Mouse (Mus musculus): Measurements from ENCODE around the gene Tpcn1. TPM values are rescaled to one million over a fixed set of nuclear protein-coding genes. Genes with fewer than 3 reads are reported as not detected.
A peak's percentile ranks its signal among the peaks of the same experiment; 100 is the strongest.

Tpcn1 gene
- polyA plus RNA-seq, 1 experiment from 2014 or later = 31.5 TPM

DNA sequence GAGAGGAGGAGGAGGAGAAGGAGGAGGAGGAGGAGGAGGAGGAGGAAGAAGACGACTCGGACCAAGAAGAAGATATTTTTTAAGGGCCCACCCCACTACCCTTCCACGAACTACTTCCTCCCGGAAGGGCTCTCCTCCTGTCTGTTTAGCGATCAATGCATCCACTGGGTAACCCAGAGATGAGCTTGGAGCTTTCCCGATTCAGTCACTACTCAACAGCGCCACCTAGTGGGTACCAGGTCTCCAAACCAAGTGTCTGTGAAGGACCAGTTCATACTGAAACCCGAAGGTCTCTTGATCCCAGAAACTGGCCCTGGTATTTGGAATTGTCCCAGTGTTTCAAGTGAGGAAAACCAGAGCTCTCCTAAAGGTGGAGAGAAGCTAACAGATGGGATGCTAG, 17.2 kb upstream of the Tpcn1 start:
- H3K27ac ChIP-seq (ENCODE audit: low read depth, low read length) = no peak overlapping the region
- no peak overlapping the region for H3K9ac ChIP-seq (ENCODE audit: low read depth, low read length)
- no peaks in the 10 kb centered on the region for H3K4me1 ChIP-seq (replicated peaks; ENCODE audit: control insufficient read depth, insufficient read depth, low read length)
- peak; percentile 95 for TF ChIP-seq CTCF (IDR thresholded peaks at IDR 0.05; ENCODE audit: low read depth)
- H3K4me2 ChIP-seq (replicated peaks; ENCODE audit: low read depth) = peak overlapping the region; percentile 62
- H3K9me3 ChIP-seq (ENCODE audit: control insufficient read depth) = no peaks in the 10 kb centered on the region
- ATAC-seq = peak; percentile 60
- no peaks in the 10 kb centered on the region for H3K27me3 ChIP-seq (replicated peaks; ENCODE audit: control insufficient read depth, insufficient read depth, low read length)
- WGBS = under 1% methylated on average over 8 of the region's 8 CpGs
- H3K4me3 ChIP-seq (ENCODE audit: low read depth, low read length) = peak overlapping the region; percentile 27
- peaks cover 9% of the 10 kb centered on the region; the same call in 1 of the 2 replicates for H3K36me3 ChIP-seq (ENCODE audit: control insufficient read depth, insufficient read depth)

DNA sequence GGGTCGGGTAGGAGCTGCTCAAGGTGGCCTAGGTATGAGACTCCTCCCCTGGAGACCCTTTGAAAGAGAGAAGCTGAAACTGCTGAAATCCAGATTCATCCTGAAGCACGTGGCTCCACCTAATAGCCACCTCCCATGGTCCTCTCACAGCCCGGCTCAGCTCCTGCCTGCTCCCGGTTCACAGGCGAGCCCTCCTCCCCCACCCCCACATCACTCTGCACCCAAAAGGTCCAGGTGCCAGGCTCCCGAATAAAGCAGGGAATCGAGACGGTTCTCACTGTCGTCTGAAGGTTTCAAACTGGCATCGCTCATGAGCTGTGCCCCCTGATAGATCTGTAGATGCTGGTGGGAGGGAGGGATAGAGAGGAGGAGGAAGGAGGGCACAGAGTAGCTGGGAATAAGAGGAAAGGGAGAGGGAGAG, 16.8 kb upstream of the Tpcn1 start:
- no peak for ATAC-seq
- H3K9ac ChIP-seq (ENCODE audit: low read depth, low read length) = peak overlapping the region; percentile 11; the same call in 1 of the 2 replicates
- WGBS = 5% methylated on average over 10 of the region's 10 CpGs

DNA sequence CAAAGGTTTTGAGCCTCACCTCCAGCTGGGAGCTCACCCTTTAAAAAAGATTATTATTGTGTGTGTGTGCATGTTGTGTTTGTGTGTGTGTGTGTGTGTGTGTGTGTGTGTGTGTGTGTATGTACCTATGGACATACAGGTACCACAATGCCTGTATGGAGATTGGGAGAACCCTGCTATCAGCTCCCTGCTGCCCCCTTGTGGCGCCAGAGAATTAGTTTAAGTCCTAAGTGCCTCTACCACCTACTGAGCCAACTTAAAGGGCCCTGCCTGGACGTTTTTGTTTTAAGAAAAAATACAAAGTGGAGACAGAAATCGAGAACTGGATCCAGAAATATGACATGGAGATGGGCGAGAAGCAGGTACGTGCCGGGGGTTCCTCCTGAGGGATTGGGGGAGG, 16.4 kb upstream of the Tpcn1 start:
- peaks cover 9% of the 10 kb centered on the region; the same call in 1 of the 2 replicates for H3K36me3 ChIP-seq (ENCODE audit: control insufficient read depth, insufficient read depth)
- H3K9ac ChIP-seq (ENCODE audit: low read depth, low read length) = peak overlapping the region; percentile 11; the same call in 1 of the 2 replicates
- H3K4me2 ChIP-seq (replicated peaks; ENCODE audit: low read depth) = peak overlapping the region; percentile 62
- H3K4me1 ChIP-seq (replicated peaks; ENCODE audit: control insufficient read depth, insufficient read depth, low read length) = no peaks in the 10 kb centered on the region
- ATAC-seq = peak; percentile 38; the same call in 1 of the 2 replicates
- WGBS = 4% methylated on average over 6 of the region's 6 CpGs
- TF ChIP-seq CTCF (IDR thresholded peaks at IDR 0.05; ENCODE audit: low read depth) = peak; percentile 92
- H3K27me3 ChIP-seq (replicated peaks; ENCODE audit: control insufficient read depth, insufficient read depth, low read length) = no peaks in the 10 kb centered on the region
- H3K4me3 ChIP-seq (ENCODE audit: low read depth, low read length) = peak overlapping the region; percentile 27
- no peaks in the 10 kb centered on the region for H3K9me3 ChIP-seq (ENCODE audit: control insufficient read depth)
- no peak overlapping the region for H3K27ac ChIP-seq (ENCODE audit: low read depth, low read length)

More for the DNA sequence above, 16.8 kb upstream of the Tpcn1 start:
- Histone ChIP-seq H3K9me3 (ENCODE audit: control insufficient read depth) (no peaks in the 10 kb centered on the region), H3K4me3 (ENCODE audit: low read depth, low read length) (peak overlapping the region; percentile 27), H3K27me3 (replicated peaks; ENCODE audit: control insufficient read depth, insufficient read depth, low read length) (no peaks in the 10 kb centered on the region), H3K27ac (ENCODE audit: low read depth, low read length) (no peak overlapping the region), H3K36me3 (ENCODE audit: control insufficient read depth, insufficient read depth) (peaks cover 9% of the 10 kb centered on the region; the same call in 1 of the 2 replicates), H3K4me1 (replicated peaks; ENCODE audit: control insufficient read depth, insufficient read depth, low read length) (no peaks in the 10 kb centered on the region), H3K4me2 (replicated peaks; ENCODE audit: low read depth) (peak overlapping the region; percentile 62)
- no peak for TF ChIP-seq CTCF (IDR thresholded peaks at IDR 0.05; ENCODE audit: low read depth)

DNA sequence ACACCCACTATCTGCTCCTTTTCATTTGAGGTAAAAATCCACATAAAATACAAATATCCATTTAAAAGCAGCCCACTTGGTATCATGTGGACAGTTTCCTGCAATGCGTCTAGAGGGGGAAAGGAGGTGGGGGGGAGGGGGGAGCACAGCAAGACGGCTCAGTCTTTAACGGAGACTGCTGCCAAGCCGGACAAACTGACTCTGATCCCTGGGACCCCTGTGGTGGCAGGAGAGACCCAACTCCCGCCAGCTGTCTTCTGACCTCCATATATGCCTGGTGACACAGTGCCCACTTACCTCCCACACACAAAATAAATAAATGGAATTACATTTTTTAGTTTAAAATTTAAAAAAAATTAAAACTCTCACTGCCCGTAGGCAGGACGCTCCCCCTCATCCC, 15.0 kb upstream of the Tpcn1 start:
- H3K36me3 ChIP-seq (ENCODE audit: control insufficient read depth, insufficient read depth) = peaks cover 4% of the 10 kb centered on the region; the same call in 1 of the 2 replicates
- H3K27ac ChIP-seq (ENCODE audit: low read depth, low read length) = no peak overlapping the region
- TF ChIP-seq CTCF (IDR thresholded peaks at IDR 0.05; ENCODE audit: low read depth) = no peak
- ATAC-seq = no peak
- H3K9me3 ChIP-seq (ENCODE audit: control insufficient read depth) = no peaks in the 10 kb centered on the region
- H3K27me3 ChIP-seq (replicated peaks; ENCODE audit: control insufficient read depth, insufficient read depth, low read length) = no peaks in the 10 kb centered on the region
- no peak overlapping the region for H3K4me2 ChIP-seq (replicated peaks; ENCODE audit: low read depth)
- no peak overlapping the region for H3K4me3 ChIP-seq (ENCODE audit: low read depth, low read length)
- H3K9ac ChIP-seq (ENCODE audit: low read depth, low read length) = no peak overlapping the region
- WGBS = 89% methylated on average over 7 of the region's 7 CpGs
- no peaks in the 10 kb centered on the region for H3K4me1 ChIP-seq (replicated peaks; ENCODE audit: control insufficient read depth, insufficient read depth, low read length)

DNA sequence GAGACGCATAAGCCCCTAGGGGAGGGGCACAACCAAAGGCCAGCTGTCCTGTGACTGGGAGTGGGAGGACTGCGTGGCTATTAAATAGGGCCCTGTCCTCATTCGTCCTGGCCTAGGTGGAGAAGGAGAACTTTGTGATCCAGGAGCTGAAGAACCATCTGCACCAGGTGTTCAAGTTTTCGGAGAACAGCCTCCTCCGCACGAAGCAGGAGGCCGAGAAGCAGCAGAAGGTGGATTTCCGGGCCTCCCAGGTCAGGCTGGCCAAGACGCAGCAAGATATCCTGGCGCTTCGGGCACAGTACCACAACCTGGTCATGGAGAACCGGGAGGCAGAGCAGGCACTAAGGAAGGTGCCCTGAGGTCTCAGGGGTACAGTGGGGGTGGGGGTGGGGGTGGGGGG, 13.7 kb upstream of the Tpcn1 start:
- no peak for ATAC-seq
- Histone ChIP-seq H3K4me2 (replicated peaks; ENCODE audit: low read depth) (no peak overlapping the region), H3K4me1 (replicated peaks; ENCODE audit: control insufficient read depth, insufficient read depth, low read length) (no peaks in the 10 kb centered on the region), H3K9ac (ENCODE audit: low read depth, low read length) (no peak overlapping the region), H3K27ac (ENCODE audit: low read depth, low read length) (no peak overlapping the region), H3K27me3 (replicated peaks; ENCODE audit: control insufficient read depth, insufficient read depth, low read length) (no peaks in the 10 kb centered on the region), H3K36me3 (ENCODE audit: control insufficient read depth, insufficient read depth) (no peaks in the 10 kb centered on the region), H3K9me3 (ENCODE audit: control insufficient read depth) (no peaks in the 10 kb centered on the region), H3K4me3 (ENCODE audit: low read depth, low read length) (no peak overlapping the region)
- no peak for TF ChIP-seq CTCF (IDR thresholded peaks at IDR 0.05; ENCODE audit: low read depth)
- 93% methylated on average over 12 of the region's 12 CpGs for WGBS

DNA sequence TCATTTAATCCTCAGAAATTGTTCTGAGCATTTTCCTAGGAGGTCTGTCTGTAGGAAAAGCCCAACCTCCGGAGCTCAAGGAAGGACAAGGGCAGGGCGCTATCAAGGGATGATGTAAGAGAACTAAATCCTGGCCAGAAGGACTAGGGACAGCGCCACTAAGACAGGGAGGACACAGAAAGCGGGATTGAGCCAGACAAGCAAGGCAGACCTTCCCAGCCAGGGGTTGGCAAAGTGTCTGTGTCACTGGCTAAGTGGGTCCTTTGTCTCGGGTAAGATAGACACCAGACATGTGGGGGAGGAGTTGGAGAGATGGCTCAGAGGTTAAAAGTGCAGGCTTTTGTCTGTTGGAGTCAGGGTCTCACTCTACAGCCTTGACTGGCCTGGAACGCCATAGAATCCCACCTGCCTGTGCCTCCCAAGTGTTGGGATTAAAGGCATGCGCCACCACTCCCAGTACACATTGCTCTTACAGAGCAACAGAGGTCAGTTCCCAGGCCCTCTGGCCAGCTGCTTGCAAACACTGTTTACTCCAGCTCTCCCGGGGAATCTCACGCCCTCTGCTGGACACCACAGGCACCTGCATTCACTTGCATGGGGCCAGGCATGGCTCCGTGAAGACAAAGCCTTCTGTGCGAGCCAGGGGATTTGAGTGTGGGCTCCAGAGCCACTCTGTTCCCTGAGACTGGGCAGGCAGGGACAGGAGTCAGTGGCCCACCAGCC, 12.6 kb upstream of the Tpcn1 start:
- TF ChIP-seq CTCF (IDR thresholded peaks at IDR 0.05; ENCODE audit: low read depth) = peak; percentile 77
- 61% methylated on average over 11 of the region's 11 CpGs for WGBS
- Histone ChIP-seq H3K36me3 (ENCODE audit: control insufficient read depth, insufficient read depth) (no peaks in the 10 kb centered on the region), H3K9me3 (ENCODE audit: control insufficient read depth) (no peaks in the 10 kb centered on the region), H3K27ac (ENCODE audit: low read depth, low read length) (no peak overlapping the region), H3K4me1 (replicated peaks; ENCODE audit: control insufficient read depth, insufficient read depth, low read length) (no peaks in the 10 kb centered on the region), H3K4me2 (replicated peaks; ENCODE audit: low read depth) (no peak overlapping the region), H3K4me3 (ENCODE audit: low read depth, low read length) (no peak overlapping the region), H3K27me3 (replicated peaks; ENCODE audit: control insufficient read depth, insufficient read depth, low read length) (no peaks in the 10 kb centered on the region), H3K9ac (ENCODE audit: low read depth, low read length) (no peak overlapping the region)
- ATAC-seq = no peak

All from intestine, postnatal 0 days (tissue).